Mouse (Mus musculus): ENCODE data around the gene Heyl. TPM values are rescaled to one million over a fixed set of nuclear protein-coding genes. Genes with fewer than 3 reads are reported as not detected.

The Heyl gene
- polyA plus RNA-seq, 1 experiment, result not detected

GRCm38 (mm10) chr4:123239361-123240203 lies 6.2 kb downstream of the Heyl start:
- Histone ChIP-seq H3K36me3 (ENCODE audit: control insufficient read depth) (no peaks in the 10 kb centered on the region), H3K4me3 (replicated peaks) (no peak overlapping the region), H3K27me3 (ENCODE audit: control insufficient read depth) (peaks cover 70% of the 10 kb centered on the region), H3K4me1 (ENCODE audit: control insufficient read depth) (no peaks in the 10 kb centered on the region), H3K9me3 (ENCODE audit: control insufficient read depth, low read length) (no peaks in the 10 kb centered on the region; the same call in 1 of the 2 replicates)
- TF ChIP-seq GATA1 (IDR thresholded peaks at IDR 0.05; ENCODE audit: low read length) (no peak), TAL1 (IDR thresholded peaks at IDR 0.05; ENCODE audit: low read length) (no peak)

- Histone ChIP-seq H3K4me3 (replicated peaks) (no peak overlapping the region), H3K27me3 (ENCODE audit: control insufficient read depth) (peaks cover 11% of the 10 kb centered on the region), H3K36me3 (ENCODE audit: control insufficient read depth) (no peaks in the 10 kb centered on the region), H3K9me3 (ENCODE audit: control insufficient read depth, low read length) (no peaks in the 10 kb centered on the region), H3K4me1 (ENCODE audit: control insufficient read depth) (no peaks in the 10 kb centered on the region)
- TF ChIP-seq GATA1 (IDR thresholded peaks at IDR 0.05; ENCODE audit: low read length) (no peak), TAL1 (IDR thresholded peaks at IDR 0.05; ENCODE audit: low read length) (no peak)
These were observed 12.9 kb downstream of the Heyl start for GRCm38 (mm10) chr4:123246221-123246620.

- Histone ChIP-seq H3K4me3 (replicated peaks) (no peak overlapping the region), H3K27me3 (ENCODE audit: control insufficient read depth) (peaks cover 8% of the 10 kb centered on the region), H3K9me3 (ENCODE audit: control insufficient read depth, low read length) (no peaks in the 10 kb centered on the region), H3K4me1 (ENCODE audit: control insufficient read depth) (no peaks in the 10 kb centered on the region), H3K36me3 (ENCODE audit: control insufficient read depth) (no peaks in the 10 kb centered on the region)
- TF ChIP-seq TAL1 (IDR thresholded peaks at IDR 0.05; ENCODE audit: low read length) (no peak), GATA1 (IDR thresholded peaks at IDR 0.05; ENCODE audit: low read length) (no peak)
These were observed 13.3 kb downstream of the Heyl start for GRCm38 (mm10) chr4:123246651-123247050.

GRCm38 (mm10) chr4:123247147-123247880 lies 14.0 kb downstream of the Heyl start:
- Histone ChIP-seq H3K4me3 (replicated peaks) (no peak overlapping the region), H3K27me3 (ENCODE audit: control insufficient read depth) (peaks cover 8% of the 10 kb centered on the region), H3K9me3 (ENCODE audit: control insufficient read depth, low read length) (no peaks in the 10 kb centered on the region), H3K36me3 (ENCODE audit: control insufficient read depth) (no peaks in the 10 kb centered on the region), H3K4me1 (ENCODE audit: control insufficient read depth) (no peaks in the 10 kb centered on the region)
- TF ChIP-seq TAL1 (IDR thresholded peaks at IDR 0.05; ENCODE audit: low read length), result no peak
- no peak for TF ChIP-seq GATA1 (IDR thresholded peaks at IDR 0.05; ENCODE audit: low read length)

GRCm38 (mm10) chr4:123248971-123249567 lies 15.7 kb downstream of the Heyl start:
- Histone ChIP-seq H3K4me3 (replicated peaks) (no peak overlapping the region), H3K4me1 (ENCODE audit: control insufficient read depth) (no peaks in the 10 kb centered on the region), H3K36me3 (ENCODE audit: control insufficient read depth) (no peaks in the 10 kb centered on the region), H3K9me3 (ENCODE audit: control insufficient read depth, low read length) (no peaks in the 10 kb centered on the region), H3K27me3 (ENCODE audit: control insufficient read depth) (peaks cover 4% of the 10 kb centered on the region)
- TF ChIP-seq TAL1 (IDR thresholded peaks at IDR 0.05; ENCODE audit: low read length) (no peak), GATA1 (IDR thresholded peaks at IDR 0.05; ENCODE audit: low read length) (no peak)

- Histone ChIP-seq H3K4me1 (ENCODE audit: control insufficient read depth) (no peaks in the 10 kb centered on the region), H3K9me3 (ENCODE audit: control insufficient read depth, low read length) (no peaks in the 10 kb centered on the region), H3K36me3 (ENCODE audit: control insufficient read depth) (no peaks in the 10 kb centered on the region), H3K4me3 (replicated peaks) (no peak overlapping the region), H3K27me3 (ENCODE audit: control insufficient read depth) (0 out of 2 replicates have a peak, but pooled peaks cover 2% of the 10 kb centered on the region)
- no peak for TF ChIP-seq TAL1 (IDR thresholded peaks at IDR 0.05; ENCODE audit: low read length)
- no peak for TF ChIP-seq GATA1 (IDR thresholded peaks at IDR 0.05; ENCODE audit: low read length)
These were observed 18.9 kb downstream of the Heyl start for GRCm38 (mm10) chr4:123252214-123252613.

- Histone ChIP-seq H3K27me3 (ENCODE audit: control insufficient read depth) (peaks cover 8% of the 10 kb centered on the region), H3K36me3 (ENCODE audit: control insufficient read depth) (no peaks in the 10 kb centered on the region), H3K4me3 (replicated peaks) (no peak overlapping the region), H3K9me3 (ENCODE audit: control insufficient read depth, low read length) (no peaks in the 10 kb centered on the region), H3K4me1 (ENCODE audit: control insufficient read depth) (no peaks in the 10 kb centered on the region)
- no peak for TF ChIP-seq GATA1 (IDR thresholded peaks at IDR 0.05; ENCODE audit: low read length)
- no peak for TF ChIP-seq TAL1 (IDR thresholded peaks at IDR 0.05; ENCODE audit: low read length)
These were observed 21.3 kb downstream of the Heyl start for GRCm38 (mm10) chr4:123254617-123255016.

GRCm38 (mm10) chr4:123260071-123260746 lies 26.9 kb downstream of the Heyl start:
- no peak for TF ChIP-seq GATA1 (IDR thresholded peaks at IDR 0.05; ENCODE audit: low read length)
- TF ChIP-seq TAL1 (IDR thresholded peaks at IDR 0.05; ENCODE audit: low read length), result no peak
- H3K9me3 ChIP-seq (ENCODE audit: control insufficient read depth, low read length), result no peaks in the 10 kb centered on the region

More at GRCm38 (mm10) chr4:123260071-123260746, 26.9 kb downstream of the Heyl start:
- peaks cover 16% of the 10 kb centered on the region for H3K27me3 ChIP-seq (ENCODE audit: control insufficient read depth)
- H3K4me3 ChIP-seq (replicated peaks), result no peak overlapping the region
- H3K4me1 ChIP-seq (ENCODE audit: control insufficient read depth), result no peaks in the 10 kb centered on the region
- no peaks in the 10 kb centered on the region for H3K36me3 ChIP-seq (ENCODE audit: control insufficient read depth)

Data from erythroblast, embryonic 14.5 days (primary cell).